Mouse (Mus musculus): ENCODE data around the gene Fras1. TPM values are rescaled to one million over a fixed set of nuclear protein-coding genes. Genes with fewer than 3 reads are reported as not detected.
A peak's percentile ranks its signal among the peaks of the same experiment; 100 is the strongest.

Fras1 gene
- polyA plus RNA-seq, 1 experiment, result 1.5 TPM

GRCm38 (mm10) chr5:96799969-96800368 is 426.2 kb downstream of the Fras1 start:
- TF ChIP-seq USF1 (IDR thresholded peaks at IDR 0.05; ENCODE audit: low read depth), result no peak
- H3K79me2 ChIP-seq (ENCODE audit: control insufficient read depth, insufficient read depth), result peaks cover 21% of the 10 kb centered on the region
- no peak overlapping the region for H3K4me3 ChIP-seq
- peaks cover 27% of the 10 kb centered on the region for H3K36me3 ChIP-seq (ENCODE audit: control insufficient read depth, insufficient read depth)
- H3K4me2 ChIP-seq (ENCODE audit: low read depth), result no peak overlapping the region
- H3K27me3 ChIP-seq (ENCODE audit: control insufficient read depth, insufficient read depth, insufficient read length), result no peaks in the 10 kb centered on the region
- no peak overlapping the region for H3ac ChIP-seq (ENCODE audit: control insufficient read depth, insufficient read length)

- H3K4me2 ChIP-seq (ENCODE audit: low read depth), result peak overlapping the region; percentile 78
- H3K36me3 ChIP-seq (ENCODE audit: control insufficient read depth, insufficient read depth), result peaks cover 27% of the 10 kb centered on the region
- no peak overlapping the region for H3K4me3 ChIP-seq
- no peaks in the 10 kb centered on the region for H3K27me3 ChIP-seq (ENCODE audit: control insufficient read depth, insufficient read depth, insufficient read length)
- TF ChIP-seq USF1 (IDR thresholded peaks at IDR 0.05; ENCODE audit: low read depth) (no peak), CEBPB (IDR thresholded peaks at IDR 0.05; ENCODE audit: insufficient read depth, poor library complexity, severe bottlenecking) (no peak), MAX (IDR thresholded peaks at IDR 0.05; ENCODE audit: low read depth) (no peak), E2F4 (IDR thresholded peaks at IDR 0.05; ENCODE audit: insufficient read depth) (no peak), POLR2AphosphoS2 (IDR thresholded peaks at IDR 0.05; ENCODE audit: insufficient read length, low read depth) (no peak), REST (IDR thresholded peaks at IDR 0.05; ENCODE audit: insufficient read depth, insufficient read length) (no peak), POLR2A (IDR thresholded peaks at IDR 0.05; ENCODE audit: insufficient read length, low read depth) (no peak), MYOD1 (IDR thresholded peaks at IDR 0.05; ENCODE audit: control insufficient read depth in 1 of 3, insufficient read length in 2 of 3, low read depth in 2 of 3) (no peak), SRF (IDR thresholded peaks at IDR 0.05; ENCODE audit: control insufficient read depth, insufficient read length, low read depth) (no peak), TCF12 (IDR thresholded peaks at IDR 0.05; ENCODE audit: insufficient read depth, poor library complexity, severe bottlenecking) (no peak), MYOG (IDR thresholded peaks at IDR 0.05; ENCODE audit: control insufficient read depth in 1 of 3, insufficient read depth in 1 of 3, insufficient read length in 2 of 3, low read depth in 2 of 3) (no peak), TCF3 (IDR thresholded peaks at IDR 0.05; ENCODE audit: insufficient read length, low read depth) (no peak)
- H3K79me2 ChIP-seq (ENCODE audit: control insufficient read depth, insufficient read depth), result peaks cover 16% of the 10 kb centered on the region
- no peak overlapping the region for H3ac ChIP-seq (ENCODE audit: control insufficient read depth, insufficient read length)
These were observed 428.4 kb downstream of the Fras1 start for GRCm38 (mm10) chr5:96802185-96802584.

GRCm38 (mm10) chr5:96803091-96803490 is 429.3 kb downstream of the Fras1 start:
- peaks cover 18% of the 10 kb centered on the region for H3K36me3 ChIP-seq (ENCODE audit: control insufficient read depth, insufficient read depth)

GRCm38 (mm10) chr5:96804304-96804703 is 430.5 kb downstream of the Fras1 start:
- peaks cover 12% of the 10 kb centered on the region for H3K36me3 ChIP-seq (ENCODE audit: control insufficient read depth, insufficient read depth)
- H3K4me3 ChIP-seq, result no peak overlapping the region
- peak overlapping the region; percentile 78 for H3K4me2 ChIP-seq (ENCODE audit: low read depth)
- no peak overlapping the region for H3ac ChIP-seq (ENCODE audit: control insufficient read depth, insufficient read length)
- H3K79me2 ChIP-seq (ENCODE audit: control insufficient read depth, insufficient read depth), result peaks cover 12% of the 10 kb centered on the region
- H3K27me3 ChIP-seq (ENCODE audit: control insufficient read depth, insufficient read depth, insufficient read length), result no peaks in the 10 kb centered on the region
- TF ChIP-seq CEBPB (IDR thresholded peaks at IDR 0.05; ENCODE audit: insufficient read depth, poor library complexity, severe bottlenecking) (no peak), MAX (IDR thresholded peaks at IDR 0.05; ENCODE audit: low read depth) (no peak), REST (IDR thresholded peaks at IDR 0.05; ENCODE audit: insufficient read depth, insufficient read length) (no peak)

More at GRCm38 (mm10) chr5:96803091-96803490, 429.3 kb downstream of the Fras1 start:
- H3K27me3 ChIP-seq (ENCODE audit: control insufficient read depth, insufficient read depth, insufficient read length), result no peaks in the 10 kb centered on the region
- peak overlapping the region; percentile 78 for H3K4me2 ChIP-seq (ENCODE audit: low read depth)
- H3K4me3 ChIP-seq, result no peak overlapping the region
- H3ac ChIP-seq (ENCODE audit: control insufficient read depth, insufficient read length), result no peak overlapping the region
- H3K79me2 ChIP-seq (ENCODE audit: control insufficient read depth, insufficient read depth), result peaks cover 16% of the 10 kb centered on the region
- TF ChIP-seq MAX (IDR thresholded peaks at IDR 0.05; ENCODE audit: low read depth), result no peak
- TF ChIP-seq E2F4 (IDR thresholded peaks at IDR 0.05; ENCODE audit: insufficient read depth), result no peak
- no peak for TF ChIP-seq MYOG (IDR thresholded peaks at IDR 0.05; ENCODE audit: control insufficient read depth in 1 of 3, insufficient read depth in 1 of 3, insufficient read length in 2 of 3, low read depth in 2 of 3)
- no peak for TF ChIP-seq REST (IDR thresholded peaks at IDR 0.05; ENCODE audit: insufficient read depth, insufficient read length)
- no peak for TF ChIP-seq MYOD1 (IDR thresholded peaks at IDR 0.05; ENCODE audit: control insufficient read depth in 1 of 3, insufficient read length in 2 of 3, low read depth in 2 of 3)
- no peak for TF ChIP-seq CEBPB (IDR thresholded peaks at IDR 0.05; ENCODE audit: insufficient read depth, poor library complexity, severe bottlenecking)
- no peak for TF ChIP-seq TCF12 (IDR thresholded peaks at IDR 0.05; ENCODE audit: insufficient read depth, poor library complexity, severe bottlenecking)
- TF ChIP-seq POLR2A (IDR thresholded peaks at IDR 0.05; ENCODE audit: insufficient read length, low read depth), result no peak
- no peak for TF ChIP-seq TCF3 (IDR thresholded peaks at IDR 0.05; ENCODE audit: insufficient read length, low read depth)

- H3K4me2 ChIP-seq (ENCODE audit: low read depth), result peak overlapping the region; percentile 78
- H3K36me3 ChIP-seq (ENCODE audit: control insufficient read depth, insufficient read depth), result peaks cover 7% of the 10 kb centered on the region
- no peaks in the 10 kb centered on the region for H3K27me3 ChIP-seq (ENCODE audit: control insufficient read depth, insufficient read depth, insufficient read length)
- no peak overlapping the region for H3ac ChIP-seq (ENCODE audit: control insufficient read depth, insufficient read length)
- H3K79me2 ChIP-seq (ENCODE audit: control insufficient read depth, insufficient read depth), result peaks cover 12% of the 10 kb centered on the region
- H3K4me3 ChIP-seq, result no peak overlapping the region
- TF ChIP-seq MAX (IDR thresholded peaks at IDR 0.05; ENCODE audit: low read depth) (no peak), MYOD1 (IDR thresholded peaks at IDR 0.05; ENCODE audit: control insufficient read depth in 1 of 3, insufficient read length in 2 of 3, low read depth in 2 of 3) (peak in 1 of 3 experiments; percentile 39), TCF3 (IDR thresholded peaks at IDR 0.05; ENCODE audit: insufficient read length, low read depth) (no peak), MYOG (IDR thresholded peaks at IDR 0.05; ENCODE audit: control insufficient read depth in 1 of 3, insufficient read depth in 1 of 3, insufficient read length in 2 of 3, low read depth in 2 of 3) (peak in 1 of 3 experiments; percentile 53), CEBPB (IDR thresholded peaks at IDR 0.05; ENCODE audit: insufficient read depth, poor library complexity, severe bottlenecking) (no peak), TCF12 (IDR thresholded peaks at IDR 0.05; ENCODE audit: insufficient read depth, poor library complexity, severe bottlenecking) (no peak), POLR2A (IDR thresholded peaks at IDR 0.05; ENCODE audit: insufficient read length, low read depth) (no peak), SRF (IDR thresholded peaks at IDR 0.05; ENCODE audit: control insufficient read depth, insufficient read length, low read depth) (no peak)
These were observed 431.1 kb downstream of the Fras1 start for GRCm38 (mm10) chr5:96804813-96805212.
